Mouse (Mus musculus) layer of hippocampus, adult 9-10 months (tissue): ENCODE measurements around the gene Dclk1.
"Not testable (repeated sequence)": the region's sequence is repeated elsewhere in the genome, so short reads cannot be mapped to it uniquely, and the experiment has no call there.

ENCODE experiments used
- DNase-seq: peaks from one replicate; pipeline ENCODE4 v3.0.0; 2022; ENCODE audit warnings: low spot score

Gene Dclk1

DNA sequence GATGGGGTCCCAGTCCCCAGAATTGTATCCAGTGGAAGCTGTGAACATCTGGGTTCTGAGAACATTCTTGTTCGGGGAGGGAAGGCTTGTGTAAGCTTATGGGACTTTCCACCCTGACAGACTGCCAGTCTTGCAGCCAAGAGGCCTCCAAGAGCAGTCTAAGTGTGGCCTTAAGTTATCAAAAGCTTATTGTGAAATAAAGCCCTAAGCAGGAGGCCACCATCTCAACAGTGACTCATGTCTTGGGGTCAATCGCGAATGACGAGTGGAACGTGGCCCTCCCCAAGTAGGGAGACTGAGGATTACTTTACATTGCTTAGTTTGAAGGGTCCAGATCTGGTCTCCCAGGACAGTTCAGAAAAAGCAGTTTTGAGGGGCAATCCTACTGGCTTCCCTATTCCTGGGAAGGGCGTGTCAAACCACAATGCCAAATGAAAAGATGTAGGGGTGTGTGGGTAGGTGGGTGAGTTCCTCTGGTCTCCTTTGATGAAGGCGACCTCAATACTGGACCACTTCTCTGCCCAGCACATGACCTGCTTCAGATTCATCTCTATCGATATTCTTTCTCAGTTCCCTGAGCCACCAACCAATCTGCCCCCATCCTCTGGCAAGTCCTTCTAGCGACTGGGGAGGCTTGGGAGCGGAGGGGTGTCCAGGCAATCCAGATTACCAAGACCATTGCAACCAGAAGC is at the start of gene Dclk1:
Dclk1 (plus strand) TSS at position 635 of the 692 bp plus-strand sequence.
- no peak for DNase-seq

DNA sequence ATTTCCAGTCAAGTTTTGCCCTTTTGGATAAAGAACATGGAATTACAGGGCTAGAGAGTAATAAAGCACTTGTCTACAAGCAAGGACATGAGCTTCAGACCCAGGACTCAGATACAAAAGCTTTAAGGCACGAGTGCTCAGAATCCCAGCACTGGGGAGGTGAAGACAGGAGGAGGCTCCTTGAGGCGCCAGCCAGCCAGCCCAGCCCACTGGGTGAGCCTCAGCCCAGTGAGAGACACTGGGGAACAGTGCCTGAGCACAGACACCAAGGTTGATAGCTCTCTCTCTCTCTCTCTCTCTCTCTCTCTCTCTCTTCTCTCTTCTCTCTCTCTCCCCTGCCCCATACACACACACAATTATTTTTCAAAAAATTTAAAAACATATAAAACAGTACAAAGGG is 48.8 kb upstream of the Dclk1 start:
- DNase-seq: no peak

DNA sequence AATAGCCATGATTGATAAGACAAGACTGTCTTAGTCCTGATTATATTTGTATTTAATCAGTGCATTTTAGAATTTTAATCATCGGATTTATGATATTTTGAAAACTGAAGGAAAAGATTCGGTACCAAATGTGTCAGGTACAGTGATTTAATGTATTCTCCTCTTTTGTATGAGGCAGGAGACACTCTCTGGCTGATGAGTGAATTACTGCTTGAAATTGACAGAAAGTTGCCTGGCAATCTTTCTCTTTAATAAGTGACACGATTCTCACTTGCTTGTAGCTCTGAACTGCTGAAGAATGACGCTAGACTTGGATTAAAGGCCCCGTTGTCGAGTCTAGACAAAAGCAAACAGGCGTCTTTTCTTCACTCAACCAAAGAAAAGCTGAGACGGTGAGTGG is 47.4 kb upstream of the Dclk1 start:
- DNase-seq: no peak

DNA sequence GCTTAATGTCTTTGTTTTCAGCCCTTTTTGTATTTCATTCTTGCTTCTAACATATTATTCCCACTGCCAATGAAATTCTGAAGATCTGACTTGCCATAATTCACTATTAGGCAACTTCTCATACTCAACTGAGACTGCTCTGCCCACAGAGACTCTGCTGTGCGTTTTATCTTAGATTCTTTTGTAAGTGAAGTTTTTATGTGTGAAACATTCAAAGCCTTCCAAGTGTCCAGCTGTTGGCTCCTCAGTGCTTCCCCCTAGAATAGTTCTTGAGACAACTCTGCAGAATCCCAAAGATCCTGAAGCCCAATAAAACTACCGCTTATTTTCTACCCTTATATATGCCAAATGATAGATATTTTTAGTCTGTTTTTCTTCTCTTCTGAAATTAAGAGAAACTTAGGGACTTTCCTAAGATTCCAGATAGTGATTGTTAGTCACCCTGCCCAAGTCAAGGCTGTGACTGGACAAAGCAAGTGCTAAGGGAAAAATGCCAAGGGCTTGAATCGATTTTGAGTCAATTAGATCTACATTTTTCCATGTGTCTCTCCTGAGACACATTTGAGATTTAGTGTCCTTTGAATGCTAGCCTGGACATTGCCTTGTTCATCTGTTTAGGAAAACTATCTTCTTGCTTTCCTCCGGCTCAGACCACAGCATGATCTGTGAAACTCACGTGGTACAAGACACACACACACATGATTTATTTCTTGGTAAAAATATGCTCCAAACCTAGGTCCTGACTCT is 46.4 kb upstream of the Dclk1 start:
- no peak for DNase-seq

DNA sequence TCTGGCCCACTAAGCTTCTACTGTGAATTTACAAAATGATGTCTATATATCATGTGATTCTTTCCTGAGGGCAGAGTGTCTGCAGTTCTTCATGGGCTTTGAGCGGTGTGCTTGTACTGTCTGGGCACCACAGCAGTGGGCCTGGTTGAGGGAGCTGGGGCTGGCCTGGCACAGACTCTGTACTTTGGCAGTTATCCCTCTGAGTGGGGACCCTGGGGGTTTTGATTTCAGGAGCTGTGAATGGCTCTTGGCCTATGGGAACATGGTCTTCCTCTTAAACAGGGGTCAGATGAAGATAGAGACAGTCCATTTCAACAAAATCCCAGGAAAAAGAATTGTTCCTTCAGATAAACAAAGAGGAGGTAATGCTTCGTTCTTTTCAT is 45.8 kb upstream of the Dclk1 start:
- no peak for DNase-seq

DNA sequence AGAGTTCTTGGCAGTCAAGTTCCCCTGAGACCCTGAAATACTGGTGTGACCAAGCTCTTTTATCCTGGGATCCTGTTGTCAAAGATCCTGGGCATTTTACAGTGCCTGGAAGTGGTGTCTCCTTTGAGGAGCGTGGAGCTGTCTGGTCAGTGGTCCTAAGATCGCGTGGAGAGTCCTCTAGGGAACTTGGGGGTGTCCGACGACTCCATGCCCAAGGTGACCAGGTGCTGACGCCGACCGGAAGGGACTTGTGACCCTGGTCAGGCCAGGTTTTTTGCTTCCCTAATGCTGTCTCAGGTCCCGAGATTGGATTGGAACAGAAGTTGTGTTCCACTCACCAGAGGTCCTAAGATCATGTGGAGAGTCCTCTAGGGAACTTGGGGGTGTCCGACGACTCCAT is 38.5 kb upstream of the Dclk1 start:
- DNase-seq: not testable (repeated sequence)

DNA sequence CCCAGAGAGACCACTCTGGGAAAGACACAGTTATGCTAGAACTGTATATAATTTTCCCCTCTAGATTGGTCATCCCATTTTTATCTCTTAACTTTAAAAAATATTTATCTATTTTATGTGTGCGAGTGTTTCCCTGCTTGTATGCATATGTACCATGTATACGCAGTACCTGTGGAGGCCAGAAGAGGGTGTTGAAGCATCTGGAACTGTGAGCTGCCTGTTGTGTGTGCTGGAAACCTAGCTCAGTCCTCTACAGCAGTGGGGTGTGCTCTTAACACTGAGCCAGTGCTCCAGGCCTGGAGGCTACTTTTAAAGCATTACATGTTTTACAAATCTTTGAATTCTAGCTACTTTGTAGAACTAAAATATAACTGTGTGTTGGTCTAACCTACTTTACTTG is 35.8 kb upstream of the Dclk1 start:
- no peak for DNase-seq

DNA sequence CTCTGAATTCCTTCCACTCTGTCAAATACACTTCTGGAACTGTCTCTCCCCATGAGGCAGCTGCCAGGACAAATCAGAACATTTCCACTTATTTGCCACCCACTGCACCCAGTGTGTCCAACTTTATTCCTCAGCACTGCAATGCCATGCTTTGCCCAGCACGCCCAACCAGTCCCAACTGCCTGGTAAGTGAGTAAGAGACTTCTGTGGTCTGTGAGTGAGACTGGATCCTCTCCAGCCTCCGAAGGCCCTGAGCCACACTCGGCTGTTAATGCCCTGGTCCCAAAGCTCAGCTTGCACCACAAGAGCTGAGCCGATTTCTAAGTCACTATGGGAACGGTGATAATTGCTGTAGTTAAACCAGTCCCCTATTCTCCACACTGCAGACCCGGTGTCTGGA is 34.5 kb upstream of the Dclk1 start:
- no peak for DNase-seq

DNA sequence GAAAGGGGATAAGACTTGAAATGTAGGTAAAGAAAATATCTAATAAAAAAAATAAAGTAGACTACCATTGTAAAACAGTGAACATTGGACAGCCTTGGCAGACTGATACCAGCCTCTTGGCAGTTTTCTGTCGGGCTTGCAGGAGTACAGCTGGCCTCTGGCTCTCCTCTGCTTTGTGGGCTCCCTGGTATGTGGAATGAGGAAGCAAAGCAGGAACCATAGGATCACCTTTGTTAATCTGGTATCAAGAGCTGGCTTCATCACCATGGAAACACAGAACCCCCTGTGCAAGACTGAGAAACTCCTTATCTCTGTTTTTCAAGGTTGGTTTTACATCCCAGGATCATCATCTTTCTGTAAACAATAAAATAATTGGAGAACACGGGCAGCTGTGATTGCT is 29.9 kb upstream of the Dclk1 start:
- DNase-seq: no peak

DNA sequence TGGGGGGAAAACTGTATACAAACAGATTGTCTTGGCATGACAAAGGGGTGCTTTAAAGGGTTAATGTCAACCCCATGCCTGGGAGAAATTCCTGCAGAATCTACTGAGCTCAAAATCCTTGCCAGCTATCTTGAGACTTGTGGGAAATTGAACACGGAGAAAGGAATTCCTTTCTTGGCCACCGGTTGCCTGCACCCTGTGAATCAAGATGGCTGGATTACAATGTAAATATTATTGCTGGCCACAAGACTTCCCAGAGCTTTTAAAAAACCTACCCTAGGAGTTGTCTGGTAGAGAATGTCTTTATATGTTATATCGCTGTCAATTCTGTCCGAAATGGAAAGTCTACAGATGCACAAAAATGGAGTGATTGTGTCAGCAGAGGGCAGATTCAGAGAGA is 28.4 kb upstream of the Dclk1 start:
- no peak for DNase-seq

DNA sequence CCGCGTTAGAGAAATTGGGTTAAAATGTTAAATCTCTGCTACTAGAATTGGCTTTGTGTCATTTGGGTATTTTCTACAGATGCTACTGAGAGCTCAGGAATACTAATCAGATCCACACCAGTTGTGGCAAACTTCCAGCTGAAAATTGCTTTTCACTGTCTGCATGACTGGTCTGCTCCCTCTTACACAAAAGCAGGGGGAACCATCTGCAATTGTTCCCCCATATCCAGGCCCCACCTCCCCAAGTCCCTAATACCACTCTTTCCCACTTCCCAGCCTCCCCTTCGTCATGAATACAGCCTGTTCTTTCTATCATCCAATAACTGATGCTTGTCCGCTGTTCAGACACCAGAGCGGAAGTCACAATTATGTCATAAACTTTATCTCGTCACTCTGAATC is 27.8 kb upstream of the Dclk1 start:
- DNase-seq: no peak

DNA sequence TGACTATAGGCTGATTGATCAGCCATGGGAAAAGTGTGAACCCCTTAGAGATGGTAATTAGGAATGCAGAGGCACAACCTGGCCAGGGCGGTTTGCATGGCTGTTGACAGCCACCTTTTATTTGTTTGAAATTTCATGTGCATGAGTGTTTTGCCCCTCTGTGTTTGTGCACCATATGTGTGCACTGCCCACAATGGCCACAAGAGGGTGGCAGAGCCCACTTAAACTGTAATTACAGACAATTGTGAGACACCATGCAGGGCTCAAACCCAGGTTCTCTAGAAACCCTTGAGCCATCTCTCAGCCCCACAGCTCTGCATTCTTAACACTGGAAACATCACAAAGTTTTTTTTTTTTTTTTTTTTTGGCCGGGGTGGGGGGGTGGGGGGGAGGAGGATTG is 19.7 kb upstream of the Dclk1 start:
- DNase-seq: no peak

DNA sequence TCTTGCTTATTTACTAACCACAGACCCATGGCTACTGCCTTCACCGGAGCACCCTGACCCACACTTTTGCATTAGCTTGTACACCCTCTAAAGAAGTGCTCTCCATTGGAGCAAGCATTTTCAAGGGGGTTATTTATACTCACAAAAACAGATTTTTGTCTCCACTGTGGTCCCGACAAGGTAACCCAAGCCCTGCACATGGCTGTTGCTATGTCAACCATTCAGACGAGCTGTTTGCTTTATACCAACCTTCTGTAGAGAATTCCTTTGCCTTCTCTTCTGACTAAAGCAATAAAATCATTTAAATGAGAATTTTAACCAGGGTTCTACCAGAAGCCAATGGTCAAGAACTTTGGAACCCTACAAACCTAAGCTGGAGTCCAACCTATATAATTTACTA is 18.3 kb upstream of the Dclk1 start:
- DNase-seq: no peak

DNA sequence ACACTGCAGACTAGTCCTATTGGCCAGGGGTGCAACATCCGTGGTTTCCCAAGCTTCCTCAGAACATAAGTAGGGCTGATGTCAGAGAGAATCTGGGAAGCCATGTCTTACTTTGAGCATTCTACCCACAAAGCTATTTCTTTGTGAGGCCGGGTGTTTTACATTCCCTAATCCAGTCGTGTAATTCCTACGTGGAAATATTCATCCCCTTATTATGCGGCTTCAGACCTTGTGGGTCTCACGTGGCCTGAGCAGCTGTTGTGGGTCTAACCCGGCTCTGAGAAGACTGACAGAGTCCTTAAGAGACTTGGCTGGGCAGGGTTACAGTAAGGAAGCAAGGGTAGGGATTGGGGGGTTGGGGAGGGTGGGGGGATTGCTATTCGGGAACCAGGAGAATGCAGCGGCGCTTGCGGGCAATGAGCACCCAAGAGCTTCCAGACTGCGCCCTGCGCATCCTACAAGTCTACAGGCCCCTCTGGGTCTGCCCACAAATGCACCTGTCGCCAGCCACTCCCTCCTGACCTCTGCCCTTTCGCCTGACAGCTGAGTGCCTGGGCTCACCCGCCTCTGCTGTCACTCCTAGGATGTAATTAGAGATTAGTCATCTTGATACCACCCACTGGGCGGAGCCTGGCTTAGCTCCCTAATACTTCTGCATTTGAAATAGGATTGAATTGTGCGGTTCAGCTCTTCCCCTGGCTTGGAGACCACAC is 15.5 kb upstream of the Dclk1 start:
- no peak for DNase-seq

DNA sequence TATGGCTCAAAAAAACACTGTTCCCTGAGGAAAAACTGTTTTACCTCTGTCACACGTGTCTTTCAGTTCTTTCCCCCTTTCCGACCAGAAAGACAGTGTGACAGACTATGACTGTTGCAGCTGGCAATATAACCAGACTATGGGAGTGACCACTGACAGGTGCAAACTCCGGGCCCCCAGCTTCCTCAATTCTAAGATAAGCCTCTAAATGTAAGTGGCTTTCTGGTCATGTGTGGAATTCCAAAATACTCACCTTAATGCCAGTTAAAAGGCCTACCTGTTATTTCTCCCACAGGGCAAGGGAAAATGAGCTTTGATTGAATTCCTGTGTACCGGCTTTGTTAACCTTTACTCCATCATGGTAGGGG is 15.0 kb upstream of the Dclk1 start:
- no peak for DNase-seq

DNA sequence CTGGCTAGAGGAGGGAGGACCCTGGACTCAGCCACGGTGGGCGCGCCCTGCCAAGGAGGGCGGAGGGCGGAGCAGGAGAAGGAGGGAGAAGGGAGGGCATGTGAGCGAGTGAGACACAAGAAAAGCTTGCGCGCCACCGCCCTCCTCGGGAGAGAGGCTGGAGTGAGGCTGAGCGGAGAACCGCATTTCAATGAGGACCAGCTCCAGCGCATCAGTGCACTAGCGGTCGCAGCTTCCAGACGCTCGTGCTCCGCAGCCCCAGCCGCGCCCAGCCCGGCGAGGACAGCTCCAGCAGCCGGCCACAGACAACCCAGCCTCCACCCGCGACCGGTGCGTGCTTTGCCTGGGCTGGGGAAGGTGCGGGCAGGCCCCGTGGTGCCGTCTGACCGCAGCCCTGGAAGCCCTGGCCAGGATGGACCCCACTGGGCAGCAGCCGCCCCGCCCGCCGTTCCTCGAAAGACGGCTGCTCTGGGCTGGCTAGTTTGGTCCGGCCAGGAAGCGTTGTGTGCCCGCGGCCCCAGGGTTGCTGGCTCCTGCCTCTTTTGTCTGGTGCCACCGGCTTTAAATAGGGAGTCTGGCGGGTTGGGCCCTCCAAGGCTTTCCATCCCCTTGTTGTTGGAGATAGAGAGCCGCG is 375 bp downstream of the Dclk1 start:
- peak; percentile 58 for DNase-seq

DNA sequence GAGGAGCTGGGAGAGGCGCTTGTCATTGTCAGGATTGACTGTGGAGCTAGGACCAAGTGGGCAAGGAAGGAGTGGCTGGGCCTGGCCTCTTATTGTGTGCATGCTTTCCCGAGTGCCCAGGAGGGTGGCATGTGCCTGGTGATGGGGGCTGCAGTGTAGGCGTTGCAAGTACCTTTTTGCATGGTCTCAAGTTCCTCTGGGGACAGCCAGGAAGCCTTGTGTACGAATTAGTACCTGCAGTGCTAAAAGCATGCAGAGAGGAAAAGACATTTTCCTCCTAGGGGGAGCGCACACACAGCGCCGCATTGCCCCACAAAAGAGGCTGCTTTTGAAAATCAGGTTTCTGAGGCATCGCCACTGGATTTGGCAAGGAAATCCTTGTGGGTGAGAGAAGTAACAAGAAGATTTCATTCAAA is 900 bp downstream of the Dclk1 start:
- no peak for DNase-seq

DNA sequence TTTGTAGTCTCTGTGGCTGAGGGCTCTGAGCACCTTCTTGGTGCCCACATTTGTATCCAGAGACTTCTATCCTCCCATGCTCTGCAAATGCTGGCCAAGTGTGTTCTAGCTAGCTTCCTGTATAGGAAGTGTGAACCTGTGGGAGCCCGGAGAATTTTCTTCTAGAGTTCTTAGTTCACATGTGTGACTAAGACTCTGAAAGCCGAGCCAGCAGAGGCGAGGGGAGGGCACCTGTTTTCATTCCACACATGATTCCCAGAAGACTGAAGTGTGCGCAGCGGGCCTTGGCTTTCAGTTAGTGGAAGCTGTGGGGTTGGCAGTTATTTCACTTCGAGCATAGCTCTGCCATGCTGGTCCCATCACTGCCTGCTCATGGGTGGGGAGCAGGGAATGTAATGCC is 1.9 kb downstream of the Dclk1 start:
- DNase-seq: no peak

DNA sequence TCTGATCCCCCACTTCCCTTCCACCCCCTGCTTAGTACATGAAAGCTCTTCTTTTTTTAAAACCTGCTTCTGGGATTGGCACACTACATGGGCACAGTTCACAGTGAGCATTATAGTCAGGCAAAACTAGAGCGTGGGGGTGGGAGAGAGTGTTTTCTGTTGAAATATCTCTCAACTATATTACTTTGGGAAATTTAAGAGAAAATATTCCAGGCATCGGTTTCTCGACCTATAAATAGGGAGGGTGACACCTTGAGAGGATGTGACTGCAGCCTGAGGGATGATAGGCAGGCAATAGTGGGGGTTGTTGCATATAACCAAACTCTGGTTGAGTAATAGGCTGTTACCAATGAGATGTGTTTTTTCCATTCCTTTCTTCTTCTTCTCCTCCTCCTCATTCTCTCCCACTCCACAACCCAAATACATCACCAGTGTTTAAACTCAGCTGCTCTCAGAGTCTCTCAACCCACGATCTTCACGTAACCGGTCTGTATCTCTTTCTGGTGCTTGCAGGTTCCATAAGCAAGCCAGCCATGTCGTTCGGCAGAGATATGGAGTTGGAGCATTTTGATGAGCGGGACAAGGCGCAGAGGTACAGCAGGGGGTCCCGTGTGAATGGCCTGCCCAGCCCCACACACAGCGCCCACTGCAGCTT is 4.6 kb downstream of the Dclk1 start:
- no peak for DNase-seq

DNA sequence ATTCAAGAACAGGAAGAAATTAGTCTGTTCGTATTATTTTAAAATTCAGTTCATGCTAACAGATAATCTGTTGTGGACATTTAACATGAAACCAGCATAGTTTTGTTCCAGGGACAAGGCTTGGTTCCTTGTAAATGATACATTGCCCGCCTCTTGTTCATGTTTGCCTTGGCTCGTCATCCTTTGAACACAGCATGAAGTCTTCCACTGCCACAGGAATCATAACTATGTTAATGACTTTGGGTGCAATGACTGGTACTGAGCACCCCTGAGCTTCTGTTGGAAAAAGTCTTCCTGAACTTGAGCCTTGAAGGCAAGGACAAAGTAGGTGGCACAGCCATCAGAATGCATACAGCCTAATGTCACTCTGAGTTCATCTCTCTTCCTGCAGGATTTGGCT is 5.9 kb downstream of the Dclk1 start:
- DNase-seq: no peak

DNA sequence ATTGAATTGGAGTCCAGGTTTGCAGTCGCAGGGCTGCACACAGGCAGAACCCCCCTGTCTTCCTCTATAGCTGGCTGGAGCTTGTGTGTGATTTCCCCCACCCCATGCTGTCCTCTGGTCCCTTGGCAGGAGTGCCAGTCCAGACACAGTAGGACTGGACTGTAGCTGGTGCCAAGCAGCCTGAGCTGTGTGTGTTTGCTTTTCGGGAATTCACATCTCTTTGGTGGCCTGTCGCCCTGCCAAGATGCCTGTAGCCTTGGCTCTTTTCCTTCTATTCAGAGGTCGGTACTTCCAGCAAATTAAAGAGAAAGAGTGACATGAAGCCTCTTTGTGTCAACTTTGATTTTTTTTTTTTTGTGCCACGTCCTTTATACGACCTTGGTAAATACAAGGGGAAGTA is 6.3 kb downstream of the Dclk1 start:
- DNase-seq: no peak

DNA sequence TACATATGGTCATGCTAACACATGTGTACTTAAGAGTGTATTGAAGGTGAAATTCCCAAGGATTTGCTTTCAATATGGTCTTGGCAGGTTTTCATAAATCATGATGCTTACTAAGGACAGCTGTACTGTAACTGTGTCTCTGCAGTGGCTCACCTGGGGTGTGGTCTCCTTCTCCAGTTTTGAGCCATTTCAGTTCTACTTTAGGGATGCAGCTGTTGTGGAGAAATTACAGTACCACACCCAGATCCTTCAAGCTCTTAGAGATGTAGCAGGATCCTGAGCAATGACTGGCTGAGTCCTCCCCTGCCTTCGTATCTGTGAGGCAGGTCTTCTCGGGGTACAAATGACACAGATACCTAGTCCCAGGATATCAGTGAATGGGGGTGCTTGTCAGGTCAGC is 8.5 kb downstream of the Dclk1 start:
- DNase-seq: no peak
